Comparison of ENCODE assay signal across 8 mouse cellular contexts in the genomic region with DNA sequence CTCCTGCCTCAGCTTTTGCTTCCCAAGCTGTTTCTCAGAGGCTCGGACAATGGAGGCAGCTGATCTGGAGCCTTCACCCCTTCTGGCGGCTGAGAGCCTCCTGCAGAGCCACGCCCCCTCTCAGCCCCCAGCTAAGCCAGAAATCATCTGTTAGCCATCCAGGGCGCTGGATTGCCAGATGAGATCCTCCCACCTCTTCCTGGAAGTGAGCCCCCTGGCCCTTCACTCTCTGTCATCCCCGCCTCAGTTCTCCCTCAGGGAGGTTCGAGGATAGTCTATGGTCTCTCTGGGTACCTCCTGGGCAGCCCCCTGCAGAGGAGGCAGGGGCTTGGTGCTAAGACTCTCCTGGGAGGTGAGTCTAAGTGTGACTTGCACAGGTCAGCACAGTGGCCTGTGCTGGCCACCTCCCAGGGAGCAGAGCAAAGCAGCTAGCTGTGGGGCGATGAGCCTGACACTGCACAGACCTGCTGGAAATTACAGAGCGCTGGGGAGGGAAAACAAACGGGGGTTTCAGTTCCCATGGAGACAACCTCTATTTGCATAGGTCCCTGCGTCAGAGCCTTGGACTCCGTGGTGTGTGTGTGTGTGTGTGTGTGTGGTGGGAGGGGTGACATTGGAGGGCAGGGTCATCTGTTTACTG. TPM values are rescaled to one million over a fixed set of nuclear protein-coding genes. Genes with fewer than 3 reads are reported as not detected.
DNase-seq lines count a peak whose midpoint lies in the region; ATAC-seq lines count a peak whose summit lies in the region.

No protein-coding gene starts in this region.

- peak overlapping the region; percentile 47 for H3K4me2 ChIP-seq in lung, embryonic 15.5 days
- H3K4me2 ChIP-seq in embryonic facial prominence, embryonic 15.5 days (replicated peaks): peak overlapping the region; percentile 37
- 0 out of 2 replicates have a peak overlapping the region, but pooled peaks have one; percentile 5 for H3K4me2 ChIP-seq in liver, embryonic 15.5 days

- no peaks in the 10 kb centered on the region for H3K27me3 ChIP-seq in lung, embryonic 15.5 days
- H3K27me3 ChIP-seq in embryonic facial prominence, embryonic 15.5 days: no peaks in the 10 kb centered on the region
- H3K27me3 ChIP-seq in liver, embryonic 15.5 days: peaks cover 3% of the 10 kb centered on the region; the same call in 1 of the 2 replicates

- no peaks in the 10 kb centered on the region for H3K36me3 ChIP-seq in lung, embryonic 15.5 days
- no peaks in the 10 kb centered on the region for H3K36me3 ChIP-seq in embryonic facial prominence, embryonic 15.5 days
- no peaks in the 10 kb centered on the region for H3K36me3 ChIP-seq in liver, embryonic 15.5 days (replicated peaks)

- peak; percentile 60 for ATAC-seq in lung, embryonic 15.5 days (ENCODE audit: borderline replicate concordance, extremely low read depth, low FRiP score, low TSS enrichment)
- ATAC-seq in embryonic facial prominence, embryonic 15.5 days (ENCODE audit: insufficient number of reproducible peaks, low FRiP score, low TSS enrichment, low read depth): peak; percentile 71
- no peak for ATAC-seq in liver, embryonic 15.5 days (ENCODE audit: insufficient read depth)

- H3K27ac ChIP-seq in lung, embryonic 15.5 days: peak overlapping the region; percentile 71
- peak overlapping the region; percentile 81 for H3K27ac ChIP-seq in embryonic facial prominence, embryonic 15.5 days (replicated peaks)
- H3K27ac ChIP-seq in liver, embryonic 15.5 days (replicated peaks): no peak overlapping the region

- DNase-seq in lung, postnatal 14 days: no peak
- DNase-seq in heart, postnatal 10 days: peak; percentile 69 to 71
- peak; percentile 77 for DNase-seq in retina, embryonic 14.5 days (ENCODE audit: low spot score)
- DNase-seq in left cerebral cortex, adult 8-10 months (ENCODE audit: low spot score in 2 of 2): no peak
- DNase-seq in thymus, postnatal 25 days: no peak

- 5% methylated on average over 11 of the region's 11 CpGs for WGBS in lung, embryonic 15.5 days
- WGBS in embryonic facial prominence, embryonic 15.5 days: 6% methylated on average over 11 of the region's 11 CpGs
- WGBS in liver, embryonic 15.5 days (ENCODE audit: insufficient replicate concordance): 11% methylated on average over 11 of the region's 11 CpGs

- peaks cover 60% of the 10 kb centered on the region for H3K4me1 ChIP-seq in lung, embryonic 15.5 days
- H3K4me1 ChIP-seq in embryonic facial prominence, embryonic 15.5 days: peaks cover 63% of the 10 kb centered on the region
- H3K4me1 ChIP-seq in liver, embryonic 15.5 days (replicated peaks): peaks cover 15% of the 10 kb centered on the region; the same call in 1 of the 2 replicates

- no peak overlapping the region for H3K9ac ChIP-seq in lung, embryonic 15.5 days
- peak overlapping the region; percentile 21; the same call in 1 of the 2 replicates for H3K9ac ChIP-seq in embryonic facial prominence, embryonic 15.5 days
- no peak overlapping the region for H3K9ac ChIP-seq in liver, embryonic 15.5 days

- intact Hi-C loops in heart, postnatal 10 days (cut with DNase I): no loop called here

- H3K4me3 ChIP-seq in lung, embryonic 15.5 days: no peak overlapping the region
- H3K4me3 ChIP-seq in embryonic facial prominence, embryonic 15.5 days (replicated peaks): no peak overlapping the region
- no peak overlapping the region for H3K4me3 ChIP-seq in liver, embryonic 15.5 days (replicated peaks)

- H3K9me3 ChIP-seq in lung, embryonic 15.5 days: no peaks in the 10 kb centered on the region
- no peaks in the 10 kb centered on the region for H3K9me3 ChIP-seq in embryonic facial prominence, embryonic 15.5 days (replicated peaks)
- H3K9me3 ChIP-seq in liver, embryonic 15.5 days (replicated peaks): no peaks in the 10 kb centered on the region

RNA-seq across cellular contexts. Expression of gene Ccr7, which starts 22.7 kb away (rescaled TPM):
- polyA plus RNA-seq in lung, embryonic 15.5 days (2015; fragmentation: Nextera tagmentation; extraction: Ambion mirVana): 0.13 and 0.29 TPM in 2 replicates
- 0.57 and 0.59 TPM in 2 replicates for polyA plus RNA-seq in embryonic facial prominence, embryonic 15.5 days (2015; fragmentation: Nextera tagmentation; extraction: Ambion mirVana)
- under 1 TPM; 0.42 to 0.62 TPM for total RNA-seq in heart, postnatal 10 days (2021)
- 0.15 and 0.31 TPM in 2 replicates for polyA plus RNA-seq in liver, embryonic 15.5 days (2015; fragmentation: Nextera tagmentation; extraction: Ambion mirVana)
- under 1 TPM in 2 of 4 experiments, not detected in 2; 0.16 to 0.23 TPM for total RNA-seq in left cerebral cortex, adult 8-10 months (2022)

RNA-seq across cellular contexts. Expression of gene Tns4, which starts 43.1 kb away (rescaled TPM):
- polyA plus RNA-seq in lung, embryonic 15.5 days (2015; fragmentation: Nextera tagmentation; extraction: Ambion mirVana): 0.21 and 0.42 TPM in 2 replicates
- polyA plus RNA-seq in embryonic facial prominence, embryonic 15.5 days (2015; fragmentation: Nextera tagmentation; extraction: Ambion mirVana): 2.7 and 2.8 TPM in 2 replicates
- under 1 TPM; 0.12 TPM for total RNA-seq in heart, postnatal 10 days (2021)
- polyA plus RNA-seq in liver, embryonic 15.5 days (2015; fragmentation: Nextera tagmentation; extraction: Ambion mirVana): 0.29 and 0.46 TPM in 2 replicates
- total RNA-seq in left cerebral cortex, adult 8-10 months (2022): under 1 TPM; 0.22 to 0.72 (median 0.44) TPM

Comparison
In these comparisons a context has a peak if more than half of its experiments do, and no peak if none do; other contexts are left out.
1. DNase-seq: peak in heart, postnatal 10 days (2 of 2) and retina, embryonic 14.5 days (single experiment); none in lung, postnatal 14 days (single experiment), left cerebral cortex, adult 8-10 months (0 of 2) and thymus, postnatal 25 days (single experiment).
2. Peak in every context shown above with its lines, with median percentiles within 50 percentile points of each other: H3K4me2 ChIP-seq.